ENCODE assay signal across 18 mouse cellular contexts in the genomic region with DNA sequence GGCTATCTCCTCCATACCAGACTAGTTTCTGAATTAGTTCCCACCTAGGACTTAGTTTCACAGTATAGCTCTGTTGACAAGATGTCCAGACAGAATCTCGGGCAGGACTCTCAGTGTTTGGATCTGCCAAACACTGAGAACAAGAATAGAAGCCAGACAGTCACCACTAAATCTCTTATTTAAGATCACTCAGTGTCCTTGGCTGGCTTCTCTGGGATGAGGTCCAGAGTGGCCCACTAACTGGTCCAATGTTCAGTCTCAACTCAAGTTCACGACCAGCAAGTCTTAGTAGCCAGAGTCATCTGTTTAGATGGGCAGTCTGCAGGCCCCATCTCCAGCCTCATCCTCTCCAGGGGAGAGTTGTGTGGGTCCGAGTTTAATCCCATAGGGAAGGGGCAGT. TPM values are rescaled to one million over a fixed set of nuclear protein-coding genes. Genes with fewer than 3 reads are reported as not detected.
DNase-seq lines count a peak whose midpoint lies in the region; ATAC-seq and TF ChIP-seq lines count a peak whose summit lies in the region.
"Had no signal": no experiment of that assay in that cellular context is flagged by ENCODE, and none has a peak within 500 bp of the region (broad histone marks: within the 10 kb centered on the region; RNA-seq: fewer than 3 reads in every experiment).

No protein-coding gene starts in this region.

- no peak overlapping the region for H3K4me2 ChIP-seq in heart, embryonic 12.5 days
- H3K4me2 ChIP-seq: hindbrain, embryonic 12.5 days; intestine, embryonic 15.5 days; liver, embryonic 11.5 days; lung, embryonic 15.5 days had no signal

- TF ChIP-seq CTCF in heart, adult 2 months (IDR thresholded peaks at IDR 0.05) = no peak

- H3K4me3 ChIP-seq in heart, adult 2 months = no peak overlapping the region
- no peak overlapping the region for H3K4me3 ChIP-seq in heart, embryonic 12.5 days
- H3K4me3 ChIP-seq: hindbrain, embryonic 12.5 days; intestine, embryonic 15.5 days; lung, embryonic 15.5 days had no signal

- ATAC-seq in heart, embryonic 12.5 days (ENCODE audit: insufficient number of reproducible peaks, low FRiP score) = no peak
- ATAC-seq: forebrain, embryonic 16.5 days; intestine, embryonic 15.5 days had no signal

- TF ChIP-seq POLR2A in heart, adult 2 months (IDR thresholded peaks at IDR 0.05; ENCODE audit: insufficient read depth, low read depth, low read length) = 0 out of 2 replicates have a peak, but pooled peaks have one; percentile 13

- no peaks in the 10 kb centered on the region for H3K36me3 ChIP-seq in heart, adult 2 months (ENCODE audit: control insufficient read depth, insufficient read depth, low read length)
- no peaks in the 10 kb centered on the region for H3K36me3 ChIP-seq in heart, embryonic 12.5 days
- H3K36me3 ChIP-seq: G1E; hindbrain, embryonic 12.5 days; intestine, embryonic 15.5 days; lung, embryonic 15.5 days had no signal

- H3K9me3 ChIP-seq in heart, embryonic 12.5 days (replicated peaks) = no peaks in the 10 kb centered on the region
- H3K9me3 ChIP-seq: hindbrain, embryonic 12.5 days; intestine, embryonic 15.5 days; lung, embryonic 15.5 days had no signal

- intact Hi-C loops in heart, adult 2 months (cut with DNase I) = no loop called here
- intact Hi-C loops in heart, postnatal 10 days (cut with DNase I) = loop anchor here (5.0 kb wide), 1 partner anchor 430 kb away; a partner anchor contains a TSS

- WGBS in heart, adult 2 months = 36% methylated on average over 3 of the region's 3 CpGs
- 65% methylated on average over 3 of the region's 3 CpGs for WGBS in heart, embryonic 12.5 days

- H3K79me2 ChIP-seq in heart, adult 2 months (replicated peaks; ENCODE audit: control insufficient read depth, insufficient read depth, low read length) = no peaks in the 10 kb centered on the region

- no peak overlapping the region for H3K9ac ChIP-seq in heart, adult 2 months (ENCODE audit: low read depth, low read length)
- H3K9ac ChIP-seq in heart, embryonic 12.5 days = no peak overlapping the region
- H3K9ac ChIP-seq: hindbrain, embryonic 12.5 days; intestine, embryonic 15.5 days; lung, embryonic 15.5 days had no signal

- H3K27me3 ChIP-seq in heart, adult 2 months (ENCODE audit: control insufficient read depth, insufficient read depth, low read length) = no peaks in the 10 kb centered on the region; the same call in 1 of the 2 replicates
- peaks cover 32% of the 10 kb centered on the region for H3K27me3 ChIP-seq in heart, embryonic 12.5 days (replicated peaks)
- H3K27me3 ChIP-seq: intestine, embryonic 15.5 days had no signal

- DNase-seq in heart, adult 2 months = peak; percentile 47 to 70
- peak; percentile 44 for DNase-seq in urinary bladder, postnatal 14 days (ENCODE audit: low spot score)
- no peak for DNase-seq in urinary bladder, postnatal 4 days (ENCODE audit: low spot score in 2 of 2)
- DNase-seq in heart, postnatal 10 days = peak; percentile 38 to 69
- DNase-seq in skeletal muscle tissue, adult 2 months (ENCODE audit: low read depth, low spot score) = peak; percentile 63
- no peak for DNase-seq in MN1 (ENCODE audit: low spot score)
- DNase-seq: adrenal gland, postnatal 14 days; cerebellum, postnatal 14 days; thymus, adult 2 months had no signal

- peak overlapping the region; percentile 66 for H3K27ac ChIP-seq in heart, adult 2 months
- no peak overlapping the region for H3K27ac ChIP-seq in heart, embryonic 12.5 days (ENCODE audit: poor library complexity, severe bottlenecking)
- H3K27ac ChIP-seq: hindbrain, embryonic 12.5 days; intestine, embryonic 15.5 days; lung, embryonic 15.5 days had no signal

- TF ChIP-seq EP300 in heart, adult 2 months (IDR thresholded peaks at IDR 0.05; ENCODE audit: insufficient read depth, low read depth, low read length) = 0 out of 2 replicates have a peak, but pooled peaks have one; percentile 25

- peaks cover 11% of the 10 kb centered on the region for H3K4me1 ChIP-seq in heart, adult 2 months (ENCODE audit: control insufficient read depth, insufficient read depth, low read length)
- peaks cover 22% of the 10 kb centered on the region for H3K4me1 ChIP-seq in heart, embryonic 12.5 days (replicated peaks)
- H3K4me1 ChIP-seq: hindbrain, embryonic 12.5 days; intestine, embryonic 15.5 days had no signal

RNA-seq across cellular contexts. Expression of a gene that starts 20.7 kb away (rescaled TPM):
- total RNA-seq in heart, adult 2 months (2021) = not detected
- 0.14 TPM in 1 of 2 replicates, not detected in the other for polyA plus RNA-seq in heart, adult 2 months (2012; rRNA removed)
- polyA plus RNA-seq in heart, embryonic 12.5 days (2016; fragmentation: Nextera tagmentation; extraction: Ambion mirVana) = 0.13 TPM in 1 of 2 replicates, not detected in the other
- total RNA-seq in heart, postnatal 10 days (2021) = not detected
- total RNA-seq: adrenal gland, postnatal 14 days; G1E; gastrocnemius, postnatal 36 days had no signal
- polyA plus RNA-seq: G1E; small intestine, adult 2 months had no signal

RNA-seq across cellular contexts. Expression of a gene that starts 20.8 kb away (rescaled TPM):
- total RNA-seq in heart, adult 2 months (2021) = not detected
- not detected in 2 replicates for polyA plus RNA-seq in heart, adult 2 months (2012; rRNA removed)
- polyA plus RNA-seq in heart, embryonic 12.5 days (2016; fragmentation: Nextera tagmentation; extraction: Ambion mirVana) = 0.09 and 0.13 TPM in 2 replicates
- under 1 TPM in 1 of 2 experiments, not detected in 1; 0.07 TPM for total RNA-seq in heart, postnatal 10 days (2021)
- total RNA-seq: gastrocnemius, postnatal 36 days had no signal
- polyA plus RNA-seq: G1E; small intestine, adult 2 months had no signal

RNA-seq across cellular contexts. Expression of a gene that starts 53.2 kb away (rescaled TPM):
- 10 to 100 TPM; 88.9 to 96.1 TPM for total RNA-seq in heart, adult 2 months (2021)
- 174 and 240 TPM in 2 replicates for polyA plus RNA-seq in heart, adult 2 months (2012; rRNA removed)
- 142 and 145 TPM in 2 replicates for polyA plus RNA-seq in heart, embryonic 12.5 days (2016; fragmentation: Nextera tagmentation; extraction: Ambion mirVana)
- 10 to 100 TPM; 76.2 to 79.6 TPM for total RNA-seq in heart, postnatal 10 days (2021)
- polyA plus RNA-seq: G1E had no signal

Comparison
In these comparisons a context has a peak if more than half of its experiments do, and no peak if none do; other contexts are left out.
1. DNase-seq: peak in heart, adult 2 months (2 of 2), urinary bladder, postnatal 14 days (single experiment), heart, postnatal 10 days (2 of 2) and skeletal muscle tissue, adult 2 months (single experiment); none in urinary bladder, postnatal 4 days (0 of 2) and MN1 (single experiment).